ENCODE assay signal across 10 mouse cellular contexts in genomic region chr2:33033281-33033680, GRCm38 (mm10). TPM values are rescaled to one million over a fixed set of nuclear protein-coding genes. Genes with fewer than 3 reads are reported as not detected.
A peak's percentile ranks its signal among the peaks of the same experiment; 100 is the strongest.
DNase-seq lines count a peak whose midpoint lies in the region; ATAC-seq lines count a peak whose summit lies in the region.
"Had no signal": no experiment of that assay in that cellular context is flagged by ENCODE, and none has a peak within 500 bp of the region (broad histone marks: within the 10 kb centered on the region; RNA-seq: fewer than 3 reads in every experiment).

No protein-coding gene starts in this region.

- no peaks in the 10 kb centered on the region for H3K4me1 ChIP-seq in midbrain, embryonic 10.5 days
- H3K4me1 ChIP-seq: heart, embryonic 15.5 days had no signal

- no peaks in the 10 kb centered on the region for H3K27me3 ChIP-seq in midbrain, embryonic 10.5 days (ENCODE audit: low read depth, poor library complexity, severe bottlenecking)
- H3K27me3 ChIP-seq: heart, embryonic 15.5 days had no signal

- H3K36me3 ChIP-seq in midbrain, embryonic 10.5 days, result no peaks in the 10 kb centered on the region
- H3K36me3 ChIP-seq: heart, embryonic 15.5 days had no signal

- H3K9me3 ChIP-seq in midbrain, embryonic 10.5 days (replicated peaks), result no peaks in the 10 kb centered on the region
- H3K9me3 ChIP-seq: heart, embryonic 15.5 days had no signal

- ATAC-seq in erythroid progenitor cell, adult 5-6 weeks (replicated peaks; ENCODE audit: low FRiP score, poor library complexity, severe bottlenecking), result no peak

- WGBS in midbrain, embryonic 10.5 days, result 93% methylated on average over 7 of the region's 7 CpGs

- intact Hi-C loops in left cerebral cortex, postnatal 36 days (cut with DNase I), result no loop called here
- intact Hi-C loops in heart, postnatal 10 days (cut with DNase I), result no loop called here

- no peak overlapping the region for H3K4me3 ChIP-seq in midbrain, embryonic 10.5 days
- H3K4me3 ChIP-seq: heart, embryonic 15.5 days had no signal

- peak; percentile 46 for DNase-seq in adrenal gland, adult 2 months
- no peak for DNase-seq in adrenal gland, postnatal 4 days (ENCODE audit: low spot score in 2 of 2)
- peak; percentile 70 for DNase-seq in cerebellum, adult 11-12 months
- peak; percentile 90 for DNase-seq in gonadal fat pad, adult 2 months (ENCODE audit: low read depth)
- peak; percentile 81 to 85 for DNase-seq in left cerebral cortex, postnatal 36 days (ENCODE audit: low spot score in 2 of 2)
- DNase-seq in heart, postnatal 10 days, result no peak
- no peak for DNase-seq in midbrain, embryonic 10.5 days (ENCODE audit: low spot score)
- DNase-seq: kidney, postnatal 4 days had no signal

- no peak overlapping the region for H3K27ac ChIP-seq in midbrain, embryonic 10.5 days (replicated peaks)
- H3K27ac ChIP-seq: heart, embryonic 15.5 days had no signal

RNA-seq across cellular contexts. Expression of gene Slc2a8, which starts 51.4 kb away (rescaled TPM):
- total RNA-seq in adrenal gland, adult 2 months (2021), result 10 to 100 TPM; 14.1 to 23.9 TPM
- 525 and 573 TPM in 2 replicates for polyA plus RNA-seq in adrenal gland, adult 2 months (2012; rRNA removed)
- 10 to 100 TPM; 19.7 to 20.4 TPM for total RNA-seq in adrenal gland, postnatal 4 days (2021)
- polyA plus RNA-seq in gonadal fat pad, adult 2 months (2012; rRNA removed), result 52.5 and 53.7 TPM in 2 replicates
- total RNA-seq in left cerebral cortex, postnatal 36 days (2021), result 10 to 100 TPM; 26.9 to 27.1 TPM
- 1.3 and 2.2 TPM in 2 replicates for total RNA-seq in erythroid progenitor cell, adult 5-6 weeks (2015; ENCODE audit: low replicate concordance)
- total RNA-seq in erythroid progenitor cell, adult 5-6 weeks (2017; ENCODE audit: low replicate concordance), result 1.0 and 2.0 TPM in 2 replicates
- 10 to 100 TPM; 17.3 to 17.9 TPM for total RNA-seq in heart, postnatal 10 days (2021)
- 19.5 and 23.3 TPM in 2 replicates for polyA plus RNA-seq in midbrain, embryonic 10.5 days (2016; fragmentation: Nextera tagmentation; extraction: Ambion mirVana)

Comparison
In these comparisons a context has a peak if more than half of its experiments do, and no peak if none do; other contexts are left out.
1. DNase-seq: peak in adrenal gland, adult 2 months (single experiment), cerebellum, adult 11-12 months (single experiment), gonadal fat pad, adult 2 months (single experiment) and left cerebral cortex, postnatal 36 days (2 of 2); none in adrenal gland, postnatal 4 days (0 of 2), heart, postnatal 10 days (0 of 2) and midbrain, embryonic 10.5 days (single experiment).
2. RNA of gene Slc2a8, which starts 51.4 kb away (total RNA-seq): 26.9 to 27.1 TPM in left cerebral cortex, postnatal 36 days, 14.1 to 23.9 TPM in adrenal gland, adult 2 months, 19.7 to 20.4 TPM in adrenal gland, postnatal 4 days and 17.3 to 17.9 TPM in heart, postnatal 10 days; 1.0 to 2.2 TPM in erythroid progenitor cell, adult 5-6 weeks; every median in the first group is over 4 times any median in the second.